Mouse (Mus musculus) kidney, postnatal 10 days (tissue): ENCODE measurements around the gene Uchl1.

Experiments used
- DNase-seq: peaks from one replicate; pipeline ENCODE4 v3.0.0; 2021; ENCODE audit warnings: mixed read lengths

Uchl1 gene

DNA sequence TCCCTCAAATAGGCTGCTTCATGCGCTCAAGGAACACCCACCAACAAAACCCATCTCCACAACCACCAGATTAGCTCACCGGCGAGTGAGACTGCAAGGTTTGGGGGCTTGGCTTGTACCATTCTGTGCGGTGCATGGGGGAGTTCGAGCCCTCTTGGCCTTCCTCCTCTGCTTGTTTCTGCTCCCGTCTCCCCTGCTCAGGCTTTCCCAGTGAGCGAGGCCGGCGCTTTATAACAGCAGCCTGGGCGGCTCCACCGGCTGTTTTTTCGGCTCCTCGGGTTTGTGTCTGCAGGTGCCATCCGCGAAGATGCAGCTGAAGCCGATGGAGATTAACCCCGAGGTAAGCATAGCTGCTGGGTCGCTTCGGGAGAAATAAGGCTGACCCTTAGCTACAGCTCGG is at the start of gene Uchl1:
Gene Uchl1, plus strand, starts transcription at position 109 of the 400 bp plus-strand sequence.
- peak; percentile 70 for DNase-seq

DNA sequence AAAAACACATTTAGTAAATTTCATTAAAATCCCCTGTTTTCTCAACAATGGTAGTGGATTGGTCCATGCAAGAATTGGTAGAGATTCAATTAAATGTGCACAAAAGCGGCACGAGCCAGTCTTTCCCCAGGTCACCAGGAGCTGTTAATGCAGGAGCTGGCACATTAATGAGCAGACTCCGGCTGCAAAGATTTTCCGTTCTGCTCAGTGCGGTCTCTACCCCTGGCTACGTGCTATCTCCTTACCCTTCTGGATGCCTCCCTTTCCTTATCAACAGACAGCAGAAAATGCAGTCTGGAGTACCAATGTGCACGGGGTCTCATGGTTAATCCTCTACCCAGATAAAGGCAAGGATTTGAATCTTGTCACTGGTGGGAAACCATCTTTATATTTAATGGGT is 48.1 kb upstream of the Uchl1 start:
- no peak for DNase-seq

DNA sequence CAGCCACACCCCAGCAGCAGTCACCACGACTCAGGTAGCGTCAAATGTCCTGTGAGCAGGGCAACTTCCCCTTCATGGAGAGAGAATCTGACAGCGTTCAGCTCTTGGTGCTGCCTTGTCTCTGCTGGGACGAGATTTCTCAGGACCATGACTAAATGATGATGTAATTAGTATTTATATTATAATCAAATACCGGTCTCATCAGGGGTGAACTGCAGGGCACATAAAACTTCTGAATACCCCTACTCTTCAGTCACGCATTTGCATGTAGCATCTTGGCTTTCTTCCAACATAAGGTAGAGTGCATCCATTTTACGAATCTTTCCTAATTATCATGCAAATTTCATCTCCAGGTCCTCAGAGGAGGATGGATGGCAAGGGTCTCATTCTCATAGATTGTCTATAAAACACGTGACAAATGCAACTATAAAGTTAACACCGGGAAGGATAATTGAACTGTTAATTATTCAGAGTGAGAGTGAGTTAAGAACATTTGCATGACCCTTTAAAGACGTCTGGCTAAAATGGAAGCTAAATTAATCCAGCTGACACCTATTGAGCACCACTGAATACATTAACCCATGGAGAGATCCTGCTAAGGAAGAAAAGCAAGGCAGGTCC is 40.3 kb upstream of the Uchl1 start:
- no peak for DNase-seq

DNA sequence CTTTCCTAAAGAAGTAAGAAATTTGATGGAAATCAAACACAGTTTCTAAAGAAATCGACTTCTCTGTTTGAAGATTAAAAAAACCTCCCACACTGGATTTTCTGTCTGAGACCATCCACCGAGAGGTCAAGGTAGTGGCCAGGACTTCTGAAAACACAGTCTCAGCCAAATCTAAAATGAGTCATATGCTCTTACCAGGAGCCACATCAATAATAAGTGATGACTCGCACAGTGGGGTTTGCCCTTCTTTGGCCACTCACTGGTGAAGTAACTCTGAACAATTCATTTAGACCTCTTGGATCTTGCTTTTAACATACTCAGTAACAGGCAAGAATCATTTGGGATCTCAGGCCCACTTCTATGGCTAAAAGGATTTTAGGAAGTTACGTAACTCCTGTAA is 33.7 kb upstream of the Uchl1 start:
- DNase-seq: no peak

DNA sequence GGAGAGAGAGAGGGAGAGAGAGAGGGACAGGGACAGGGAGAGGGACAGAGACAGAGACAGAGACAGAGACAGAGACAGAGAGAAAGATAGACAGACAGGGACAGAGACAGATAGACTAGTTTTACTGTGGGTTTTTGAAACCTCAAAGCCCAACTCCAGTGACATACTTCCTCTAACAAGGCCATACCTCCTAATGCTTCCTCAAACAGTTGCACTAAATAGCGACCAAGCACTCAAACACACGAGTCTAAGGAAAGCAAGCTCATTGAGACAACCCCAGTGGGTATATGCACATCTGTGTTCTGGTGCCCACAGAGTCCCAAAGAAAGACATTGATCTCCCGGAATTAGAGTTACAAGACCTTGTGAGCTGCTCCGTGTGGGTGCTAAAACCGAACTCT is 32.6 kb upstream of the Uchl1 start:
- DNase-seq: no peak

DNA sequence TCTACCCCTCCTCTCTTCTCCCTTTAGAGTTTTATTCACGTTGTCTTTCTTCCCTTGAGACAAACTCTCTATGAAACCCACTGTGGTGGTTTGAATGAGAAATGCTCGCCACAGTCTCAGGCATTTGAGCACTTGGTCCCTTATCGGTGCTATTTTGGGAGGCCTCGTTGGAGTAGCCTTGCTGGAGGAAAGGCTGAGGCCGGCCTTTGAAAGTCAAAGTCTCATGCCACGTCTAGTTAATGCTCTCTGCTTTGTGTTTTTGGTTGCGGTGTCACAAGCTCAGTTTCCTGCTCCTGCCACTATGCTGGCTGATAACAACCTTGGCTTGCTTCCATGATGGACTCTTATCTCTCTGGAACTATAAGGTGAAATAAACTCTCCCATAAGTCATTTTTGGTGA is 28.4 kb upstream of the Uchl1 start:
- DNase-seq: no peak

DNA sequence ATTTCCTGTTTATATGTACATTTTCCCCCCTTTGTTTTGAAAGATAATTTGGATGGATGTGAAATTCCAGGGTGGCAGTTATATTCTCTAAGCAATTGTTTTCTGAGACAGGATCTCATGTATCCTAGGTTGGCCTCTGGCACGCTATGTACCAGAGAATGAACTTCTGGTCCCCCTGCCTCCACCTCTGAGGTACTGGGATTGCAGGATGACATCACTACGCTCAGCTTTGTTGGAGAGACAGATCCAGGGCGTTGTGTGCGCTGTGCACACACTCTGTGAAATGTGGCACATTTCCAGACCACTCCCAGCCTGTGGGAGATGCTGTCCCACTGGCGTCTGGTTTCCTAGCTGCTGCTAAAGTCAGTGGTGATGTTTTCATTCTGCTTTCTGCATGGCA is 21.7 kb upstream of the Uchl1 start:
- DNase-seq: peak; percentile 63

DNA sequence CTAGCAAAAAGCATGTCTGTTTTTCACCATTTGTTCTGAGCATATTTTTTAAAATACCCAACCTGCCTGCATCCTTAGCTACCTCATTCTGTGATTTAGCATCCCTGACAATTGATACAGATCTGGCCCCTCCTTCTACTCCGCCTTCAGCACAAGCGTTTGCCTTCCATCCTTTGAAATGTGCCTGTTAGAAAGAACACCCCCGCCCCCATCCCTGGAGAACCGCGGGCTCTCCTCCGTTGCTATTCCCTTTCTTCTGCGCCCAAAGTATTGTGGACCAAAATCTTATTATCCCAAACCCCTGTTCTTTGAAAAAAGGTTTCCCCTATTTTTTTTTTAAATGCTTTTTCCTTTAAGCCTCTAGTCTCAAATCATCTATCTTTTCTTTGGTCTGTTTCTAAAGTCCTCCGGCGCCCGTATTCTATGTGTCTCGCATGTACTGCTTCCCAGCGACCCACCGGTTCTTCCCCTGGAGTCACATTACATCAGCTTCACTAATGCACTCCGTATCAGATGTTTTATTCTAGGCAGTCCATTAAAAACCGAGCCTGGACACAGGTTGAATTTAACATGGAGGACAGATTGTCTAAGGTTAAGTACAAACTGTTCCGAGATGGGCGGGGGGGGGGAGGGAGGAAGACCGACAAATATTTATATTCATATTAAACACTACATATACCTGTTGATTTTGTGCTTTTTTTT is 551 bp upstream of the Uchl1 start:
- DNase-seq: no peak

DNA sequence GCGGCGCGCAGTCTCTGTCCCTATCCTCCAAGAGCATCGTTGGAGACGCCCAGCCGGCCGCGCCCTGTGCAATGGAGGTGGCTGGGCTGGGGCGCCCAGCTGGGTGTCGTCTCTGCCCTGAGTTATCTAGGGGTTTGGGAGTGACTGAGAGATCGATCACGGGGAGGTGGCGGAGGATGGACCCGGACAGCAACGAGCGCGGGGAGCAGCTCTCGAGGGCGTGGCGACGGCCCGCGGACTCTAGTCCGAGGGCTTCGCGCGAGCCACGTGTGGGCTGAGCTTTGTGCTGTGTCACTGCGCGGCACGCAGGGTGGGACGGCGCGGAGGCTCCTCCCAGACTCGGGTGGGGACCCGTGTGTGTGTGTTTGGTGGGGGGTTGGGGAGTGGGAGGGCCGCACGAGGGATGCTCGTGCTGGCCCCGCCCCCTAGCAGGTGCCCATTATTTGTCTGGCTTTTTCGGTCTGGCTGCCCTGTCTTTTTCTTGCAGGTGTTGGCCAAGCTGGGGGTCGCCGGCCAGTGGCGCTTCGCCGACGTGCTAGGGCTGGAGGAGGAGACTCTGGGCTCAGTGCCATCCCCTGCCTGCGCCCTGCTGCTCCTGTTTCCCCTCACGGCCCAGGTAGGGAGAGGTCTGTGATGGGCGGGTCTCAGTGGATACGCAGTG is 696 bp downstream of the Uchl1 start:
- DNase-seq: peak; percentile 54

DNA sequence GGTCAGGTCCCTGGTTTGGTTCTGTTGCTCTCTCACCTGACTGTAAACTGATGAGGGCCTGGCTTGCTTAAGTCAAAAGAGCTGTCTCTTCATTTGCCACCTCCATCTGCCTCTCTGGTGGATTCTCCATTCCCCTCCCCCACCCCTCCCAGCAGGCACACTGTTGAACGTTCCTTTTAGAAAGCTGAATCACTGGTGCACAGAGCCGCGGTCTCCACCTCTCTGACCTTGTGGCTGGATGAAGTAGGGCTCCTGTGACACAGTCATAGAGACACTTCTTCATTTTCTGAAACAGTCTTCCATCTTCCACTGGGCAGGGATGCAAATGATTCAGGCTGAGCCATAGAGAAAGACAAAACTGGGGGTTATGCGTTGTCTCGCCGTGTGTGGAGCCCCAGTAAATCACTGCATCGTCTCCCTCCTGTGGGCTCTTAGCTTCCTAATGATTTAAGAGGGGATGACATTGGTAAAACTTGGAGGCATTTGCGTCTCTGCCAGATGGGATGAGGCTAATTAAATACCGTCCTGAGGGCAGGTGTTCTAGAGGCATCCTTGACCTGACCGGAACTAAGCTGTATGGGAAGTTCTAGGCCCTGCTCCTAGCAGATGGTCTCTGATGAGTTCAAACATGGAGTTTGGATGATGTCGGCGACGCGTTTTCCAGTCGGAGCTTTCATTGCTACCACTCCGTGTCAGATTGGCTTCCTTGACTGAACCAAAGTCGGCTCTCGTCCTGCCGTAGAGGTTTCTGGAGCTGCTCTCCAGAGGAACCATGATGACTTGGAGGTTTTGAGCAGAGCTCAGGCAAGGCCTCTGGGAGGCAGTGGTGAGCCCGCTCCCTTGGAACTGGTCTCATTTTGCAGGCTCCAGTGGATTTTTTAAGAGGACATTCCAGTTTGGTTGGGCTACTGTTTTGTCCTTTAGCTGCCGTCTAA is 1.8 kb downstream of the Uchl1 start:
- DNase-seq: no peak

DNA sequence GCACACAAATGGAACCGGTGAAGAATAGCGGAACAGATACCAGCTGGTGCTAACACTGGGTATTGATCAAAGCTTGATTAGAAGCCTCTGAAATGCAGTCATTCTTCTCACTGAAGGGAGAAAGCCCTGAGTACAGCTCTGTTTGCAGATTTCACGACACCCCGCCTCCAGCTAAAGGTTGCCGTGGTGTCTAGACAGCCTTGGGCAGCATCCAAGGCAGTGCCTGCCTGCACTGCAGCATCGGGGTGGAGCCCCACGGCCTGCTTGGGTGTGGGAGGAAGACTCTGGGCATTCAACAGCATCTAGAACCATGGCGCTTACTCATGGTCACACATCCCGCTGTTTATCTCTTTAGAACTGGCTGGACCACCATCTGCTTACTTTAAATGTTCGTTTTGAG is 3.3 kb downstream of the Uchl1 start:
- DNase-seq: no peak

DNA sequence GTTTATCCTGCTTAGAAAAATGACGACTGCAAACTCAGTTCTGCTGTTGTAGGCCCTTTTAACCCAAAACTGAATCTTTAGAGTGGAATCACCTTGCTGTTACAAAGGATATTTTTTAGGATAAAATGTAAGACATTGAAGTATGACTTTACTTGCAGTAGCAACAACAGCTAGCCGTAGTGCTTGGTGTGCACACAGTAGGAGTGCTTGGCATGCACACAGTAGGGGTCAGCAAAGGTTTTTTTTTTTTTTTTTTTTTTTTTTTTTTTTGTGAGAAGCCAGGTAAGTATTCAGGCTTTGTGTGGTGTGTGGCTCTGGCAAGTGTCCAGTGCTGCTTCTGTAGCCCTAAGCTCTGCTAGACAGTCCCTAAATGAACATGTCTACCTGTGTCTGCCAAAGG is 10.0 kb downstream of the Uchl1 start:
- no peak for DNase-seq

DNA sequence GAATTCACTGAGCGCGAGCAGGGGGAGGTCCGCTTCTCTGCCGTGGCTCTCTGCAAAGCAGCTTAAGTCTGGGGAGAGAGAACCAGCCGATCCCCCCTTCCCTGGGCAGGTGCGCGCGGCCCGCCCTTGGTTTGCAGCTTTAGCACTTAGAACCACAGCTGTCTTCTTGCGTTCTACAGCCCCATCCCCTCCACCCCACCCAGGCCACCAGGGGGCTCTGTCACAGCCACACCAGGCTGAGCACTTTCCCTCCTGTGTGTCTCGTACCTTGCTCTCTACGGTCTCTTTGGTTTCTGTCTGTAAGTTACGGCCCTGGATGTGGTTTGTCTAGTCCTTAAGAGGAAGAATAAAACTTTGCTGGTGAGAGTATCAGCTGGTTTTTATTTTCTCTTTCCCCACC is 11.0 kb downstream of the Uchl1 start:
- no peak for DNase-seq

DNA sequence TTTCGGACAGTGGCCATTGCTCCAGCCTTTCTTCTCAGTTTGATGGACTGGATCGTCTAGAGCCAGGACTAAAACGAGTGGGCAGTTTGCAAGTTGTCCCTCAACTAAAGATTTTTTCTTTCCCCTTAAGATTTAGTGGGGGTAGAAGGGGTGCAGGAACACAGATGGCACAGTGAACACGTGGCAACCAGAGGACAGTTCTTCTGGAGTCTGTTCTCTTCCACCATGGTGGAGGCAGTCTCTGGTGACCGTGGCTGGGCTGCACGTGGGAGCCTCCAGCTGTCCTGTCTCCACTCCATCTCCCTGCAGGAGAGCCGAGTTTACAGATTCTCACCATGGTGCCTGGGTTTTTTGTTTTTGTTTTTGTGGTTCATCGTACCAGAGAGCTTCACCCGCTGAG is 11.8 kb downstream of the Uchl1 start:
- DNase-seq: no peak

DNA sequence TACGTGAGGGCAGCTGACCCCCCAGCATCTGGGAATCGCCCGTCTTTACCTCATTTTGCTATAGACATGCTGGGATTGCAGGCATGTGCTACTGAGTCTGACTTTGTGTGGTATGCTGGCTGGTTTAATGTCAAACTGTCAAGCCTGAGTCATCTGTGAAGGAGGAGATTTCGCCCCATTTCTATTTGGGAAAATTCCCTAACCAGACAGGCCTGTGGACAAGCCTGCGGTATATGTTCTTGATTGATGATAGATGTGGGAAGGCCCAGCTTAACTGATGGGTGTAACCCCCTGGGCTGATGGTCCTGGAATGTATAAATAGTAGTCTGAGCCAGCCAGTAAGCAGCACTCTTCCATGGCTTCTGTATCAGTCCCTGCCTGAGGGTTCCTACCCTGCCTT is 12.4 kb downstream of the Uchl1 start:
- no peak for DNase-seq

DNA sequence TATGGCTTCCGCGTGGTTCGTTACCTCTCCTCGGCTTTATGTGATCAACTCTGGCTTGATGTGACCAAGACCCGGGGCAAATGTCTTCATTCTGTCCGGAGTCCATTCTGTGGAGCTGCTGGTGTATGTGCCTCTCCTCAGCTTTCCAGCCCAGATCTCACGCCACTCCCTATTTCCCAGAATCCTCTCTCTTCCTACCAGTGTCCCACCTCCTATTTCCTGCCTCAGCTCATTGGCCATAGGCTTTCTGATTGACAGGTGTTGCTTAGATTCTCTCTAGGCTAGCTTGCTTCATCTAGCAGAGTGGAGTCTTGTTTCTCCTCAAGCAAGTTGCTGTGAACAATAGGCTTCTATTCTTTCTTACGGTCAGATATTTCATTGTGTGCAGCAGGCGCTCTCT is 13.9 kb downstream of the Uchl1 start:
- DNase-seq: no peak

DNA sequence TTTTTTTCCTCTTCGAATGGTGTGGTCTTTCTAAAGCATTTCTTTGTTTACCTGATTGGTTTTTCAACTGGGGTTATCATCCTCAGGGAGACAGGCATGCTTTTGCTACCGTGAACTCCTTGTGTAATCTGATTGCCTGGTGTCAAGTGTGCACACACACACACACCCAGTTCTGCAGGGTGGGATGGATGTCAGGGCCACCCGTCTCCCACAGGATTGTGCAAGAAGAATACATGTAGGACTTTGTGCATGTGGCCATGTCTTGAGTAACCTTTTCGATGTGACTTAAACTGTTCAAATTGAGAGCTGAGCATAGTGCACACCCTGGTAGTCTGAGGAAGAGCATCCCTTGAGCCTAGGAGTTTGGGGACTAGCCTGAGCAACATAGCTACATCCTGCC is 17.3 kb downstream of the Uchl1 start:
- no peak for DNase-seq

DNA sequence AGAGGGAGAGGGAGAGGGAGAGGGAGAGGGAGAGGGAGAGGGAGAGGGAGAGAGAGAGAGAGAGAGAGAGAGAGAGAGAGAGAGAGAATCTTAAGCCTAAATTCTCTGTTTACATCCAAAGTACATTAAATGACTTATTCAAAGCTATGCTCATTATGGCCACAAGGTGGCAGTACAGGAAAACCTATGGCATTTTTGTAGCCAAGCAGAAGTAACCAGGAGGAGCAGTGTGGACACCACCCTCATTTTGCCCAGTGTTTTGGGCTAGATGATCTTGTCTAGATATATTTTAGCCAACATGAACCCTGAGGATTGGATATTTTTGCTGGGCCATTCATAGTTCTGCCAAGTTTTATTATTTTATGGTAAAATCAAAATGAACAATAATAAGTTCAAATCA is 21.2 kb downstream of the Uchl1 start:
- DNase-seq: peak; percentile 65

DNA sequence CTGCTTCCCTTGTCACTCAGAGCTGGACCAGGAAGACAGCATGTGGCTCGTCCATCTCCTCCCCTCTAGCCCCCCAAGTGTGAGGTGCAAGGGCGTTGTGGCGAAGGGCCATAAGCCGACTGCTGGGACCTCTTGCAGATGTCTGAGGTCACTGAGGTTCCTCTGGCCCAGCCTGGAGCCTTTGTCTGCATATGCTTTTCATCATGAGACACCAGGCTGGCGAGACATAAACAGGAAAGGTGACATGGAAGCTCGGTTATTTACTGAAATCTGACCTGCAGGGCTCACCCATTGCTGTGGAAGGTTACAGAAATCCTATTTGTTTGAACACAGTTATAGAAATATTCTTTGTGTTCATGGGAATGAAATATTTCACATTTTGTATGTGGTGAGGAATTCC is 24.0 kb downstream of the Uchl1 start:
- no peak for DNase-seq

DNA sequence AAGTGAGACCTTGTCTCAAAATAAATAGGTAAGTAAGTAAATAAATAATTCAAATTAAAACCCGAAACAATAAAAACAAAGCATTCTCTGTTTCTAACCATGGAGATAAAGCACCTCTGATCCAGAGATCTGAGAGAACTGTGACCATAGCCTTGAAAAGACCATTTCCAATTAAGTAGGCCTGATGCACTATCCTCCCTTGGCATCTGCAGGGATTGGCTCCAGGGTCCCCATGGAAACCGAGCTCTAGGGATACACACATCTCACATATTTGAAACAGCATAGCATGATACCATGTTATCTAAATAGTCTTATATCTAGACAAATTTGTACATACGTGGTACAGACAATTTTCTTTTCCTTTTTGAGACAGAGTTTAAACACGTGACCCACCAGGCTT is 26.1 kb downstream of the Uchl1 start:
- DNase-seq: no peak

DNA sequence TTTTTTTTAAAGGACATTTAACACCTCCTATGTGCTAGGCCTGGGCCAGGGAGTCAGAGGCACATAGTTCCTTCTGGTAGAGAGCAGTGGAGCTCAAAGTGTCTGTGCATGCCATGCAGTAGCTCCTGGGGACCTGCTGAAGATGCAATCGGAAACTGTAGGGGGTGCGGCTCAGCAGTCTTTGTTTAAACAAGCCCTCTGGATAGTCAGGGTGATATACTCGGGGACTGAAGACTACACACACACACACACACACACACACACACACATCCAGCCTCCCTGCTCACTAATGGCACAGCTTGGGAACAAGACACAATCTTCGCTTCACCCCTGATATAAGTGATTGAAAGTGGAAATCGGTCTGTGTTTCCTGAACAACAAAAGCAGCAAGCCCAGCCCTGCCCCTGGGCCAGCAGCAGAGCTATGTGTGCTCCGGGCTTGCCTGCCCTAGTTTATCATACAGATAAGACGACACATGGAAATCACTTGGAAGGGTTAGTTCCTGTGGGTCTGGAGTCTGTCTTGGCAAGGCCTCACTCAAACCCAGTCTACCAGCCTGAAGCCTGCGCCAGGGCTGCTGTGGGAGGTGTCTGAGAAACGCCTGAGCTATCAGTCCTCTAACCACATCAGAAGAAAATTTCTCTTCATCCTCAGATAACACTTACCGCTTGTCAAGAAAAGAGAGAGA is 27.6 kb downstream of the Uchl1 start:
- peak; percentile 16 for DNase-seq

DNA sequence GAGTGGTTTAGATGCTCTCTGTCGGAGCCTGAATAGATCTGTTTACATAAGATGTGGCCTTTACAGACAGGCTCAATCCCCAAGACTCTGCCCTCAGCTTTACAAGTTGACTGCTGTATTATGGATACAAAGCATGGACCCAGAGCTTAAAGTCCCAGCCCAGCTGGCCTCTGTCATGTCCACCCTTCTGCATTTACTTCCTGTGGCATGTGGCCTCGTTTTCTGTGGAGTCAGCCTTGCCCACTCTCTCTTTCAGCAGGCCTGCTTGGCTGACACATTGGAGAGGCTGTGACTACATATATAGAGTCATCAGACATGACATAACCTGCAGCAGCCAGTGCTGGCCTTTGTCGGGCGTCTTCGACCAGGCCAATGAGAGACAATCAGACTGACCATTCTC is 32.0 kb downstream of the Uchl1 start:
- DNase-seq: no peak
